Mouse (Mus musculus): ENCODE measurements at regions not wholly inside any gene's neighbourhood (a gene's known extent, or its start where the extent isn't known, plus 50 kb on each side); places are given as distances from the start of the nearest gene placed in this dataset.

DNA sequence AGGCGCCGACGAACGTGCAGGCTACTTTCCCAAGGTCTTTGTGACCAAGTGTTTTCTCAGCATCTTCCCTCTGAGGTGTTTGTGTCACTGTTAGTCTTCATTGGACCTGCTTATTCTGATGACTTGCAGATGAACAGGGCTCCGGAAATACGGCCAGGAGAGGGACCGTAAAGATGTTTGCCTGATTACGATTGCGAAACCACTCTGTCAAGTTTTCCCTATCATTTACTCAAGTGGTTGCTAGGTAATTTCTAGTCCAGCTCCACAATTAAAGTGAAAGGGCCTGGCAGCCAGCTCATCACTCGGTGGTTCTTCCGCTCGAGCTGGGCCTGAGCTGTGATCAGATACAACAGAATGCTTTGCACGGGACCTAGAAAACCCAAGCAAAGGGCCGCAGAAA lies 185.5 kb downstream of the Csl start:
- no peak for ATAC-seq (ENCODE audit: insufficient number of reproducible peaks, low FRiP score, low TSS enrichment)

DNA sequence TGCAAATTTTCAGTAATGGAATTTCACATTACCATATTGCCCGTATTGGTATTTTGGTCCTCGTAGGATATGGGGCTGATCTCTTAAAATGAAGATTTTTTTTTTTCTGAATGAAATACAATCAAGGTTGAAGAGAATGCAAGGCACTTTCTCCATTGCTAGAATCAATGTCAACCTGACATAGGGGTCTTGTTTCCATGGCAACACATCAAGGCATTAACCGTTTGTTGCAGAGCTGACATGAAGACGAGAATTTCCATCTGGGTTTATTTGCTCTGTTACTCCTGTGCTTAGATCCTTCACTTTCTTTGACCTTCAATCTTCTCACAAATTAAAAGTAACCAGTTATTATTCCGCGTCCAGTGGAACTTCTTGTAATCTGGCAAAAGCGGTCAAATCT lies 184.2 kb downstream of the Csl start:
- ATAC-seq (ENCODE audit: insufficient number of reproducible peaks, low FRiP score, low TSS enrichment): no peak

DNA sequence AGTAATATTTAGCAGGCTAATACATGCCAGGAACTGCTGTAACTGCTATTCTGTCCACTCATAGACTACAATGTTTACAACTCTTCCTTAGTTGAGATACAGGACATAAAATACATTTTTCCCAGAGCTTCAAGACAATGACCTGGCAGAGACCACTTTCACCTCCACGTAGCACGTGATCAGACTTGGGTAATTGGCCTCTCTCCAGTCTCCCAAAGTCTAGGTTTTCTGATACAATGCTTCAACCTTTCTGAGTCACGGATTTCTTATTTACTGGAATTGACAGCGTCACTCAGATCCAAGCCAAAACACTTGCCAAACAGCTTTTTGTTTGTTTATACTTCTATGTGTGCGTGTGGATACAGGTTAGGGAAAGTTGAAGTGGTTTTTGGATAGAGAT lies 183.2 kb downstream of the Csl start:
- ATAC-seq (ENCODE audit: insufficient number of reproducible peaks, low FRiP score, low TSS enrichment): no peak

DNA sequence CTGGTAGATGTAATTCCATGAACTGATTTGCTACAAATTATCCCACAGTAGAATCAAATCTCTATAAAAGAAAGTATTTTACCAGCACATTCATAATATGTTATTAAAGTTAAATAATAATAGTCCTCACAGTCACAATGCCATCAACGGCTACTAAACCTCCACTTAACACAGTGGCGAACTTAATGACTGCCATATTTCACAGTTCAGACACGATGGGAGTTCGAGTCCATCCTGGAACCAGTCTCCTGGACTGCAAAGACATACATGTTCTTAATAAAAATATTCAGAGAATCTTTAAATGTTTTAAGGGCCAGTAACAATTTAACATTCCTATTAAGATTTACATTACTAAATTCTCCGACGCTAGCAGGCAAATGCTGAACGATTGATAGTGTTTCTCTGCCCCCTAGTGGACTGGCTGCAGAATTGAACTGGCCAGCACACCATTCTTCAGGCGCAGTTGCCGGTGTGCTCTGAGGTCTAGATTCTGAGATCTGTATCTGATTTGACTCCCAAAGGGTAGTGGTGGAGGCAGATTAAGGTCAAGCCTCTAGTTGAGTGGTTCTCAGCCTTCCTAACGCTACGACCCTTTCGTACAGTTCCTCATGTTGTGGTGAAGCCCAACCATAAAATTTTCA lies 182.3 kb downstream of the Csl start:
- peak; percentile 80 for ATAC-seq (ENCODE audit: insufficient number of reproducible peaks, low FRiP score, low TSS enrichment)

DNA sequence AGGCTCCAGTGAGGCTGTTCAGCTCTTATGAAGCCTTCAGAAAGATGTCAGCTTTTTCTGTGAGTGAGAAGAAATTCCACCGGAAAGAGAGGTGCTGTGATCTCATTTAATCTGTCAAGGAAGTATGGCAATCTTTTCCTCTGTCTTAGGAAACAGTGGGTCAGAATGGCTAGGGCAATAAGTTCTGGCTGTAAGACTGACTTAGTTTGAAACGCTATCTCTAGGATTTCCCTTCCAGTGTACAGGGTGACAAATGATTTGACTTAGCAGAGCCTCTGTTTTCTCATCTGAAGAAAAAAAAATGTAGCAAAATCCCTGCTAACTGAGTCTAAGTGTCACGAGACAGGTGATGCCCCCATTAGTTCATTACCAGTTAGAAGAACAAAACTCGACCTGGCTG lies 181.1 kb downstream of the Csl start:
- ATAC-seq (ENCODE audit: insufficient number of reproducible peaks, low FRiP score, low TSS enrichment): no peak

DNA sequence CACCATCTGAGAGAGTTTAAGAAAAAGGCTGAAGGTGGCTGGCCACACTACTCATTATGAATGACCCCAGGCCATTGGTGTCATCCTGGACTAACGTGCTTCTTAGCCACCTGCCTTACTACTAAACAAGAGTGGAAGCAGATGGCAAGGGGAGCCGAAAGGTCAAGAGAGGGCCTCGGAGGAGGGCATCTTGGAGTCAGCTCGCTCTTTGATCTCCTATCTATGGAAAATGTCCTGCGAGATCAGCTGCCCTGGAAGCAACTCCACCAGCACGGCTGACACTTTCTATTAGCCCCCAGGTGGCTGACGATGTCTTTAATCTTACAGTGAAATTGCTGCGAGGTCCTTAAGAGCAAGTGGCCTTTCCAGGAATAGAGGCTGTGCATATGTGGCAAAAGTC lies 179.3 kb downstream of the Csl start:
- ATAC-seq (ENCODE audit: insufficient number of reproducible peaks, low FRiP score, low TSS enrichment): no peak

DNA sequence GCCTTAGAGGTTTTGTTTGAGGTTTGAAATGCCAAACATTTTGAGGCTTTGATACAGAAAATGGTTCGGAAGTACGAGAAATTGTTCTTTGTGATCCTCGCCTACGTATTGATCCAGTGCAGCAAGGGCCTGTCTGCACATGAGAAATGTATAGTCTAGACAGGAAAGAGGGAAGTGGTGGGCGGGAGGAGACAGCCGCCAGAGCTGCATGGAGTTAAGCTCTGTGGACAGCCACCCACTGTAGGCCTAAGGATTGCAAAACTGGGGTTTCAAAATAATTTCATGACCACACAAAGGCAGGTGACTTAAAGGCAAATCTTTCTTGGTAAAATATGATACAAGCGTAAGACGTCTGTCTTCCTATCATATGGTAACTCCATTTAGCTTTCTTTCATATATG lies 178.4 kb downstream of the Csl start:
- no peak for ATAC-seq (ENCODE audit: insufficient number of reproducible peaks, low FRiP score, low TSS enrichment)

DNA sequence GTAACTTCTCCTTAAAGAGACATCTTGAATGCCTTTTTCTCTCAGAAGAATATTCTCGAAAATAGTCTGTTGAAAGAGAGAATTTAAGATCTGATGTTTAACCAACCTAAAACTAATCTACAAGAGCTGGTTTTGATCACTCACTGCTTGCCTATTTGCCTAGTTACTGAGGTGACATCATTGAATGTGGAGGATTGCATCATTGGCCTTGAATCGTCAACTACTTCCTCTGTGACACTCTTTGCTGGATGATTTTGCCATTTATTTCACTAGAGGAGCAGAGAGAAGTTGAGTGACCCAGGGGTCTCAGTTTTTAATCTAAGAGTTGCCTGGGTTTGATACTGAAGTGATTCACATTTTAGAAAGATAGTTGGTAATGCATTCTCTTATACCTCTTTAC lies 174.6 kb downstream of the Csl start:
- ATAC-seq (ENCODE audit: insufficient number of reproducible peaks, low FRiP score, low TSS enrichment): no peak

DNA sequence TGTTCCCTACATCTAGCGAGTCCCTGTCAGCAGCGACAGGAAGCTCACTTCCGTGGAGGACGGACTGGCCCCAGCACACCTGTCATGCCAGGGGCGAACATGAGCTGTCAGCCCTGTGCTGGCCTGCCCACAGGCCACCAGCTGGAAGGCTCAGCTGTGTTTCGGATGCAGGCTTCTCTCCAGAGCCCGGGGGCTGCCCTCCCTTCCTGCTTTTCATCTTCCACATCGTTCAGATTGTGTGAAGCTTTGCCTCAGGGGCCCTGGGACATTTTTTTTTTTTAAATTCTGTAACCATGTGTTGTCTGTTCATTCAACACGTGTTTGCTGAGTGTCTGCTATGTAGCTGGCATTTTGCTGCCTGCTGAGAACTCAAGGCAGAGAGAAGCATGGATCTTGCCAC lies 167.2 kb downstream of the Csl start:
- ATAC-seq (ENCODE audit: insufficient number of reproducible peaks, low FRiP score, low TSS enrichment): peak; percentile 65

DNA sequence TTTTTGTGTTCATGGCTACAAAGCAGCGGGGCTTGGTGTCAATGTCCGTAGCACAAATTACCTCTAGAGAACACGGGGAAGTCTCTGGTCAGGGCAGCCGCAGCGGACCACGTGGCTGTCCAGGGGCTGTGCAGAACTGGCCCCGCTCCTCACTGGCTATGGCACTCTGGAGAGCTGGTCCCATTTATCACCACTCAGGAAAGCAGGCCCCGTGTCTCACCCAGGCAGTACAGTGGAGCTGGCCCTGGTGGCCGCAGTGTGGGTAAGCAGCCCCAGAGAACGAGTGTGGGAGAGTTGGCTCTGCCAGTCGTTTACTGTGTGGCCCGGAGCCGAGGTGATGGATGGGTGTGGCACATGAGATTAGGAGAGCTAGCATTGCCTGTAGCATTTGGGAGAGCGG lies 163.8 kb downstream of the Csl start:
- ATAC-seq (ENCODE audit: insufficient number of reproducible peaks, low FRiP score, low TSS enrichment): no peak

DNA sequence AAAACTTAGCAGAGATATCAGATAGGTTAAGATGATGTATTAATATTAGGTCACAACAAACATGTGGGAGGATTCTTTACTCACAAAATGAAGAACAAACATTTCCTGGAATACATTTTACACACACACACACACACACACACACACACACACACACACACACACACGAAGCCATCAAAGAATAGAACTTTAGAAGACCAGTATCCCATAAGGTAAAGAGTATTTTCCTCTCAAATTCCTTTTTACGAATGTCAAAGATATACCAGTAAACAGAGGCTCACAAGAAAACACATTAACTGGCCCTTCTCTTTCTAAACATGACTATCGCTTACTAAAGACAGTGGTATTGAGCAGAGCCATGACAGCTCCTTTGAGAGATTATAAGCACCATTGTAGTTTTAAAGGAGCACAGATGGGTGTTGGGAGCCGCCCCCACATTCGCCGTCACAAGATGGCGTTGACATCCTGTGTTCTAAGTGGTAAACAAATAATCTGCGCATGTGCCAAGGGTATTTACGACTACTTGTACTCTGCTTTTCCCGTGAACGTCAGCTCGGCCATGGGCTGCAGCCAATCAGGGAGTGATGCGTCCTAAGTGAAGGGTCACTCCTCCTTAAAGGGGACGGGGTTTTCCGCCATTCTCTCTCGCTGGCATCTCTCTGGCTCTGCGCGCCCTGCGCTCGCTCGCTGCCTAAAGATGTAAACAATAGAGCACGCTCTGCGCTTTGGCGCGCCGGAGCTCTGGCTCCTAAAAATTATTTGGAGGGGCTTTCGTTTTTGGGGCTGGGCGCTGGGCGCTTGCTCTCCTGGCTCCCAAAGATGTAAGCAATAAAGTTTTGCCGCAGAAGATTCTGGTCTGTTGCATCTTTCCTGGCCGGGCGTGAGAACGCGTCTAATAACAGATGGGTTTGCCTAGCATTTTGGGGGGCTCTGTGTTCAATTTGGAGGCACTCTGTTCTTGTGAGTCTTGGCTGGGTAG lies 160.0 kb downstream of the Csl start:
- peak; percentile 74; the same call in 1 of the 2 replicates for ATAC-seq (ENCODE audit: insufficient number of reproducible peaks, low FRiP score, low TSS enrichment)

DNA sequence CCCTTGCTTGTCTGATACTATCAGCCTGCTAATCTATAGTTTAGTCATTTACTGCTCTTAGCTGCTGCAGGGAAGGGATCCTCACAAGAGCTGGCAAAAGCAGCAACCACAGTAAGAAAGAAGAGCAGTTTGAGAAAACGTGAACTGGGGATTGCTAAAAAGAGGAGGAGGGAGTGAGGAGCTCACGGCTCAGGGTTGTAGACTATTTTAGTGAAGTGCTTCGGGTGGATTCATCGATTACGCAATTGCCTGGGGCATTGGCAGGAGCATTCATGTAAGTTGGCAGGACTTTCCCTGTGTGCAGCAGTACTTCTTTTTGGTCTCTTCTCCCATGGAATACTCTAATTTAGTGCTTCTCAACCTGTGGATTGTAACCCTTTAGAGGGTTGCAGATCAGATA lies 157.1 kb downstream of the Csl start:
- no peak for ATAC-seq (ENCODE audit: insufficient number of reproducible peaks, low FRiP score, low TSS enrichment)

DNA sequence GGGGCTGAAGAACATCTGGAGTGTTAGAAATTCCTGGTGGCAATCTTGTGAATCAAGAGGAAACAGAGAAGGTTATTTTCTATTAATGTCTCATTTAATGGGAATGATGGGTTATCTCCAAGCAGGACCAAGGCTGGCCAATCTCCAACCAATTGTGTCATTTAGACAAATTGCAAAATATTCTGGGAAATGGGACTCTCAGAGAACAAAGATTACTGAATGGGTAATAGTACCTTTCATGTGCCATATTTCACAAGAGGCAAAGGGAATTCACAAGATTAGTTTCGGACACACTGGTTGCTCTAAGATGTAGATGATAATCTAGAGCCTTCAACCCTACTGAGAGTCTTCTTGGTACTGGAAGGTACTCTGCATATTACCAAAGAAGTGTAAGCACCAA lies 155.3 kb downstream of the Csl start:
- ATAC-seq (ENCODE audit: insufficient number of reproducible peaks, low FRiP score, low TSS enrichment): no peak

DNA sequence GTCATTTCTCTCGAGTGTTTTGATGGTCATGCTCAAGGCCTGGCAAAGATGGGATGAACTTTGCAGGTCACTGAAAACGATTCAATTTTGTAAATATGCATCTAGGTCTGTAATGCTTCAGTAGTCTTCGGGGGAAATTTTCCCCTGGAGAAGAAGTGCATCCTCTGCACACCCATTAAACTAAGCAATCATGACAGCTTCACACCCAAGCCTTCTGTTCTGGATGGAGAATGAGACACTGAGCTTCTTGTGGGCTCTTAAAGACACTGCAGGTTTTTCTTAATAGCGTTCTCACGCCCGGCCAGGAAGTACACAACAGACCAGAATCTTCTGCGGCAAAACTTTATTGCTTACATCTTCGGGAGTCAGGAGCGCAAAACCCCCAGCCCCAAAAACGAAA lies 151.0 kb downstream of the Csl start:
- ATAC-seq (ENCODE audit: insufficient number of reproducible peaks, low FRiP score, low TSS enrichment): no peak

DNA sequence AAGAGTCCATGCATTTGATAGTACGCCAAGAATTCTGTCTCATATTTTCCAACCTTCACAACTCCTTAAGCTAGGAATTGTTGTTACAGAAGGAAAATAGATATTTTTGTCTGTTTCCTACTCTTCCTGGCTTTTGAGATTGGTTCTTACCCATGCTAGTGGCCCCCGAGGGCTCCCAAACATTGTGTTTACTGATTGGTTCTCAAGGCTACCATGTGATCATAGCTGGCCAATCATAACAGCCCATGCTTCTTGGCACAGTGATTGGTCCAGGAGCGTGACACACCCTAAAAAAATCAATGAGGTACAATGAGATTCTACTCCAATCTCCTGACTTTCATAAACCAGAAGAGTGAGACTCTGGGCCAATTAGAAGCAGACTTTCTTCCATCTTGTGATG lies 150.0 kb downstream of the Csl start:
- no peak for ATAC-seq (ENCODE audit: insufficient number of reproducible peaks, low FRiP score, low TSS enrichment)

DNA sequence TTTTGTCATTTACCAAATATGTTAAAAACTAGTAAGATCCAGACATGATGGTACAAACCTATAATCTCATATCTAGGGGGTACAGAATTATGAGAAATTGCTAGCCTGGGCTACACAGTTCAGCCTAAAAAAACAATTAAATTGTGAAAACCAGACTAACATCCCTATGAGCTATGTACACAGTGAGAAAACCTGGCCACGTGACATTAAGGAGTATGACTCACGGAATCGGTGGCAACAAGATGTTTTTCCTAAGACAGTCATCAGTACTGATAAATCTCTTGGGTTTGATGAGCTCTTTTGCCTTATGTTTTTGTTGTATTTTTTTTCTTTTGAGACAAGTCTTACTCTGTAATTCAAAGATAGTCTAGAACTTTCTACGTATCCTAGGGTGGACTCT lies 148.6 kb downstream of the Csl start:
- ATAC-seq (ENCODE audit: insufficient number of reproducible peaks, low FRiP score, low TSS enrichment): no peak

DNA sequence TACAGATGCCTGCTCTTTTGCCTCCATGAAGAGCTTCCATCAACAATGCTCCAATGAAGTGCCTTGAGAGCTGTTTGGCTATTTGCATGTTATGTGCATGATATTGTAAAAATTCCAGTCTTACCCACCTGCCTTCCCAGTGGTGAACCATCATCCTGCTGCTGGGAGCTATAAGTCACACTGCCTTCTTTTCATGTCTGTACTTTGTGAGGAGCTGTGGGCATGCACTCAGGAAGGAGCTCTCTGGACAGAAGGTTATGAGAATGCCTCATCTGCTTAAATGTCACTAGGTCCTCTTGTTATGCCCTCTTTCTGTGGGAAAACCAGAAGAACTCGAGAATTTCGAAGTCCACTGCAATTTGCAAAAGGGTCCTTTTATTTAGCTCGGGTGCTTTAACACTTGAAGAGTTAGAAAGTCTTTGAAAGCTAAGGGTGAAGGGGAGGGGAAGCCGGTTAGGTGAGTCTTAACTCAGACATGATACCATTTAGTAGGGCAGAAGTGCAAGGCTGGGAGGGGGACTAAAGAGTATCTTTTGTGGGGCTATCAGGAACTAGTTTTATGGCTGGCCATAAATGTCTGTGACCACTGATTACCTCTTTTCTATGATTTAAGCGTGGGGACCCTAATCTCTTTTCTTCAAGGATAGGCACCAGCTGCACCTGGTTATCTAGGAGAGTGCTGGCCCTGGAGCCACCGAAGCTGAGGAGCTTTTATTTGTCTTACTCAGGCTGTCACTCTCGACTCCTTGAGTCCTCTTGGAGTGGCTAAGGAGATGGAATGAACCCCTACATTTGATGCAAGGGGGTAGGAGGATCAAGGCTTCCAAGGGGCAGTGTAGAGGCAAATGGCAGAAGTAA lies 144.8 kb downstream of the Csl start:
- no peak for ATAC-seq (ENCODE audit: insufficient number of reproducible peaks, low FRiP score, low TSS enrichment)

DNA sequence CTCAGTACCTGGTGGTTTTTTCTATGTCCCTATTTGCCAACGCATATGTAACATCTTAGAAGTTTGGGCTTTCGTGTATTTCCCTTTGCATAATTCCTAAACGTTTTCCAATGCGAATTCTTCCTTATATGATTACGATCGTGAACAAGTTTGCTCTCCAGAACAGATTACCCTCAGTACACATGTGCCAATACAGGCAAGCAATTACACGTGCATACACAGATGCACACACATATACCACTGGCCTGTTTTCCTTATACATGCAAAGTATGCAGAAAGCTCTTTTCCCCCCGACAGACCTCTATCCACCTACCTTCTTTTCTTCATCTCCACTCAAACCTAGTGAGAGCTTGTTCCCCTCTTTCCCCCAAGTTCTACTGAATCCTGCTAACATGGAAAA lies 144.1 kb downstream of the Csl start:
- ATAC-seq (ENCODE audit: insufficient number of reproducible peaks, low FRiP score, low TSS enrichment): no peak

DNA sequence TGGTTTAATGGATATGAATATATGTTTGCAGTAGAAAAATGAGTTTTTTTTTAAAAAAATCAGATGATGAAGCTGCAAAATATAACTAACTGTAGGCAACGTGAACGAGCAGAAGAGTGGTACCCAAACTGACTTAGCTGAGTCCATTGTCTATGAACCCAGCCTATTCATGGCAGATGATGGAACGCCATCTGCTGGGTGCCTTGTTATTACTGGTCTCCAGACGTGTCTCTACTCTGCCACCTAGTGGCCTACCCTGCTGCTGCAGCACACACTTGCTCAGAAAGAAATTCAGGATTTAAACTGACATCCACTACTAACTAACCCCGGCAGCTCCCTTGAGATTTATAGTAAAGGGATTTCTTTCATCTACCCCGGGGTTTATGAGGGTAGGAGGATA lies 143.7 kb downstream of the Csl start:
- ATAC-seq (ENCODE audit: insufficient number of reproducible peaks, low FRiP score, low TSS enrichment): peak; percentile 70; the same call in 1 of the 2 replicates

DNA sequence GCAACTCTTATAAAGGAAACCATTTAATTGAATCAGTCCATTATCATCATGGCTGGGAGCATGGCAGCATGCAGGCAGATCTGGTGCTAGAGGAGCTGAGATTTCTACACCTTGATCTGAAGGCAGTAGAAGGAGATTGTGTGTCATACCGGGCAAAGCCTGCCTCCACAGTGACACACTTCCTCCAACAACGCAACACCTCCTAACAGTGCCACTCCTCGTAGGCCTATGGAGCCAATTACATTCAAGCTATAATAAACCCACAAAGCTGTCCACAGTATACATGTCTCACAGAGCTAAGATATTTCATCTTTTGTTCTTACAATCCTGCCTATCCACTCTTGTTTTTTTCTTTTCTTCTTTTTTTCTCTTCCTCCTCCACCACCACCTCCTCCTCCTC lies 141.8 kb downstream of the Csl start:
- no peak for ATAC-seq (ENCODE audit: insufficient number of reproducible peaks, low FRiP score, low TSS enrichment)

Measured in cerebellum, adult (tissue).